Mouse (Mus musculus) granulocyte monocyte progenitor cell, adult 5-6 weeks (primary cell): Measurements from ENCODE around the gene Sowaha. TPM values are rescaled to one million over a fixed set of nuclear protein-coding genes. Genes with fewer than 3 reads are reported as not detected.

Experiments used
- ATAC-seq: replicated peaks from 2 replicates; pipeline ENCODE4 v1.8.0; 2016; ENCODE audit warnings: mild to moderate bottlenecking, moderate TSS enrichment, inconsistent platforms; ENCODE audit not compliant: poor library complexity, severe bottlenecking
- total RNA-seq, 2 experiments: library from RNA; stranded (forward) in 1 of 2; stranded (reverse) in 1 of 2; fragments of 200-712, 200-1000 nt in 1 of 2; fragments of >200 nt in 1 of 2; fragmentation: Nextera tagmentation in 1 of 2; gene quantifications; 2 replicates each; pipeline ENCODE4 v1.2.3; 2014 to 2017

Sowaha gene
- total RNA-seq, 2 experiments from 2014 or later, result not detected

DNA sequence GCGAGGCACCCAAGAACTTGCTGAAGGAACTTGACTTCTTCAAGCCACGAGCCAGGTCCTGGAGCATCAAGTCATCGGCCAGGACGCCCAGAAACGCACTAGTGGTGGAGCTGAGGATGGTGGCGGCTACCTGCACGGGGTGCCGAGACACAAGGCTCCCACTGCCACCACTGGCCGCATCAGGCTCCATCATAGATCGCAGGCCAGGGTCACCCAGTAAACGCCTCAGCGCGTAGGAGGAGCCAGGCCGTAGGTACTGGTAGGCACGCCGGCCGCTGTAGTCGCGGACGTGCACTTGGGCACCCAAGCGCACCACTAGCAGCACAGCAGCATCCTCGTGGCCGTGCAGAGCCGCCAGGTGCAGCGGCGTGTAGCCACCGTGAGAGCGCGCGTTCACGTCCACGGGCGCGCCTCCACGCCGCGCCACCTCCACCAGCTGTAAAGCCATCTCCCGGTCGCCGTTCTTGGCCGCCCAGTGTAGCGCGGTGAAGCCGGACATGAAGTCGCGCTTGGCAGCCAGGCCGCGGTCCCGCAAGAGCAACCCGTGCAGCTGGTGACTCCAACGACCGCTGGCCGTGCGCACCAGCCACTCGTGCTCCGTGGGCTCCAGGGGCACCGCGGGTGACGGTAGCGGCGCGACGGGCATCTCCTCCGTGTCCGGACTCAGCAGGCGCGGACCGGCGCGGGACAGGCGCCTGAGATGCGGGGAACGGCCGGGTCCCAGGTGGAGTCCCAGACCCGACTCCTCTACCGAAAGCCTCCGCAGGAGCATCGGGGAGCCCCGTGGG, 1.5 kb downstream of the Sowaha start:
- peak; percentile 19 for ATAC-seq

DNA sequence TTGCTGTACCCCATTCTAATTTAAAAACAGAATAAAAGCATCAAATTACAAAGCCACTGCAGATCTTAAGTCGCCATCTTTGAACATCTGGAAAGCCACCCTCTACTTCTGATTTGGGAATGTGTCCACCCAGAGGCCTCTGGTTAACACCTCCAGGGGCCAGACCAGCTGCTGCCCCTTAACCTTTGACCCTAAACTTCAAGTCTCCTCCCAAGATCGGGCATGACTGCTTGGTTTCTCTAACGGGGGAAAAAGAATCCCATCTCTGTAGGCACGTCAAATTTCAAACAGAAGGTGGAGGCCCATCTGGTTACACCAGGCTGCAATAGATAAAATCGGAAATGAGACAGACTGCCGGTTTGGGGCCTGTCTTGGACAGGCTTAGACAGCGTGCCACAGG, 2.2 kb downstream of the Sowaha start:
- no peak for ATAC-seq

DNA sequence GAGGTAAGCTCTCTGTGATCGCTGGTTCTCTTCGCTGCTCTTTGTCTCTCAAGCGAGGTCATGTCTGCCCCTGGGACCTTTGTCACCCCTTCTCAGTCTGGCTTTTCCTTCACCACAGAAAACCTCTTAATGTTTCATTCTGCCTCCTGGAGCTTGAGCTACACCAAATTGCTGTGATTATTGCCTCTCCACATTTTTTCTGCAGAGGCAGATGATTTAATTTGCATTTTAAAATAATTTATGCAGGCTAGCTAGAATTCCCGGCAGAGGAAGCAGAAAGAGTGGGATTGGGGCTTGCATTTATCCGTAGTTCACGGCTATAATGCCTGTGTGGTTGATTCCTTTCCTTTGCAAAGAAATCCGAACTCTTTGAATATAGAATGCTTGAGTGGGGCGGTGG, 4.5 kb downstream of the Sowaha start:
- ATAC-seq, result no peak

DNA sequence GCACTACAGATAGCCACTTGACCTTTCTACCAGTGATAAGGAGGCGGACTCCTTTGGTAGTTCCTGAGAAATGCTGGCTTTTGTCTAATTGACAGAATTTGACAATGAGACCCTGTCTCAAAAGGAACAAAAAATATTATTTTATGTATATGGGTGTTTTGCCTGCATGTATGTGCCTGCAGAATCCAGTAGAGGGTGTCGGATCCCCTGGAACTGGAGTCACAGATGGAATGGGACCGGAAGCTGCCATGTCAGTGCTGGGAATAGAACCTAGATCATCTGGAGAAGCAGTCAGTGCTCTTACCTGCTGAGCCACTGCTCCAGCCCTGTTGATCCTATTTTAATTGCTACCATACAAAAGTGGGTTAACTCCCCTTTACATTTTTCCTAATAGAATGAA, 7.4 kb downstream of the Sowaha start:
- ATAC-seq, result no peak

GRCm38 (mm10) chr11:53469968-53470695, 9.9 kb downstream of the Sowaha start, which contains the start of gene Gm9837:
Gene Gm9837, minus strand, starts transcription at chr11:53470479.
- ATAC-seq, result peak; percentile 86

- ATAC-seq, result no peak
These were observed 10.6 kb downstream of the Sowaha start for GRCm38 (mm10) chr11:53469294-53469967.

GRCm38 (mm10) chr11:53466231-53466971, 13.7 kb downstream of the Sowaha start:
- ATAC-seq, result peak; percentile 70

GRCm38 (mm10) chr11:53463551-53464424, 16.3 kb downstream of the Sowaha start:
- ATAC-seq, result peak; percentile 47

- ATAC-seq, result no peak
These were observed 18.3 kb downstream of the Sowaha start for GRCm38 (mm10) chr11:53461727-53462126.

DNA sequence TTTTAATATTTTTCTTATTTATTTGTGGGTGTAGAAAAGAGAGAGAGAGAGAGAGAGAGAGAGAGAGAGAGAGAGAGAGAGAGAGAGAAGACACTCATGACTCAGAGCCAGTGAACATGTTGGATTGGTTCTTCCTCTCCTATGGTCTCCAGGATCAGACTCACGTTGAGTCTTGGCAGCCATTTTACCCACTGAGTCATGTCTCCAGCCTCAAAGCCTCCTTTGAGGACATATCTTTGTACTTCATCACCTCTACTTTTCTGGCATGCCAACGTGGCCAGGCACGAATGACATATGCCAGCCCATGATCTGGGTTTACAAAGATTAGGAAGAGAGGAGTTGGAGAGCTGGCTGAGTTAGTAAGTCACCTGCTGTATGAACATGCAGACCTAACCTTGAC, 19.9 kb downstream of the Sowaha start:
- no peak for ATAC-seq

DNA sequence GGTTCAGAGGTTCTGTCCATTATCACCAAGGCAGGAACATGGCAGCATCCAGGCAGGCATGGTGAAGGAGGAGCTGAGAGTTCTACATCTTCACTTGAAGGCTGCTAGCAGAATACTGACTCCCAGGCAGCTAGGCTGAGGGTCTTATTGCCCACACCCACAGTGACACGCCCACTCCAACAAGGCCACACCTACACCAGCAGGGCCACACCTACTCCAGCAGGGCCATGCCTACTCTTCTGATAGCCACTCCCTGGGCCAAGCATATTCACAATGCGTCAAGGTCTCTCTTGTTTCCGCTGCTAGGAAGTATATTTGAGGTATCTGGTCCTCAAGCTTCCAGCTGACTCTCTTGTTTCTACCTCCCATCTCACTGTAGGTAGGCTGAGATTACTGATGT, 21.1 kb downstream of the Sowaha start:
- no peak for ATAC-seq

GRCm38 (mm10) chr11:53457372-53457954, 22.6 kb downstream of the Sowaha start:
- ATAC-seq, result peak; percentile 45; the same call in 1 of the 2 replicates

GRCm38 (mm10) chr11:53456474-53457371, 23.4 kb downstream of the Sowaha start, which contains the start of the genes Gm10447 and Shroom1:
Gene Gm10447, minus strand, starts transcription at chr11:53457110.
Gene Shroom1, plus strand, starts transcription at chr11:53457205.
- ATAC-seq, result peak; percentile 97

GRCm38 (mm10) chr11:53453031-53453430, 27.0 kb downstream of the Sowaha start:
- ATAC-seq, result no peak

- no peak for ATAC-seq
These were observed 27.7 kb downstream of the Sowaha start for GRCm38 (mm10) chr11:53452396-53452795.

- no peak for ATAC-seq
These were observed 28.7 kb downstream of the Sowaha start for GRCm38 (mm10) chr11:53451361-53451760.

GRCm38 (mm10) chr11:53450070-53450705, 29.9 kb downstream of the Sowaha start:
- ATAC-seq, result peak; percentile 67
